In genomic region chr1:58458175-58458574, GRCm38 (mm10) we compare ENCODE assay signal across 19 mouse cellular contexts. TPM values are rescaled to one million over a fixed set of nuclear protein-coding genes. Genes with fewer than 3 reads are reported as not detected.
DNase-seq lines count a peak whose midpoint lies in the region; ATAC-seq and TF ChIP-seq lines count a peak whose summit lies in the region.
"Had no signal": no experiment of that assay in that cellular context is flagged by ENCODE, and none has a peak within 500 bp of the region (broad histone marks: within the 10 kb centered on the region; RNA-seq: fewer than 3 reads in every experiment).

No protein-coding gene starts in this region.

- H3K4me3 ChIP-seq in gastrocnemius, adult 2 months = peak overlapping the region; percentile 28
- H3K4me3 ChIP-seq in heart, embryonic 15.5 days = no peak overlapping the region
- H3K4me3 ChIP-seq: embryonic facial prominence, embryonic 15.5 days; erythroblast, embryonic 14.5 days; forebrain, embryonic 15.5 days; hindbrain, embryonic 13.5 days had no signal

- H3K9me3 ChIP-seq in heart, embryonic 15.5 days (replicated peaks) = no peaks in the 10 kb centered on the region
- H3K9me3 ChIP-seq: embryonic facial prominence, embryonic 15.5 days; forebrain, embryonic 15.5 days; hindbrain, embryonic 13.5 days had no signal

- 86% methylated on average over 5 of the region's 5 CpGs for WGBS in heart, embryonic 15.5 days

- ATAC-seq in heart, embryonic 15.5 days (replicated peaks; ENCODE audit: insufficient number of reproducible peaks, insufficient read depth, low FRiP score, low read depth) = no peak
- ATAC-seq: CD4-positive, CD25-positive, alpha-beta regulatory T cell, adult 4 months; forebrain, embryonic 15.5 days; hindbrain, postnatal 0 days had no signal

- H3K4me1 ChIP-seq in heart, embryonic 15.5 days (replicated peaks) = 0 out of 2 replicates have a peak, but pooled peaks cover 3% of the 10 kb centered on the region
- H3K4me1 ChIP-seq: embryonic facial prominence, embryonic 15.5 days; forebrain, embryonic 15.5 days; hindbrain, embryonic 13.5 days had no signal

- peak overlapping the region; percentile 68; the same call in 1 of the 2 replicates for H3K27ac ChIP-seq in gastrocnemius, adult 2 months
- peak overlapping the region; percentile 18; the same call in 1 of the 2 replicates for H3K27ac ChIP-seq in heart, embryonic 15.5 days
- H3K27ac ChIP-seq: embryonic facial prominence, embryonic 15.5 days; forebrain, embryonic 15.5 days; hindbrain, embryonic 13.5 days; hindbrain, postnatal 0 days had no signal

- H3K27me3 ChIP-seq in heart, embryonic 15.5 days = no peaks in the 10 kb centered on the region
- H3K27me3 ChIP-seq: embryonic facial prominence, embryonic 15.5 days; forebrain, embryonic 15.5 days; hindbrain, embryonic 13.5 days had no signal

- intact Hi-C loops in gastrocnemius, adult 2 months (cut with DNase I) = no loop called here
- intact Hi-C loops in heart, postnatal 14 days (cut with DNase I) = no loop called here

- no peak for TF ChIP-seq CTCF in gastrocnemius, adult 2 months (IDR thresholded peaks at IDR 0.05)

- peaks cover 80% of the 10 kb centered on the region for H3K36me3 ChIP-seq in heart, embryonic 15.5 days

- no peak overlapping the region for H3K4me2 ChIP-seq in heart, embryonic 15.5 days
- H3K4me2 ChIP-seq: embryonic facial prominence, embryonic 15.5 days; forebrain, embryonic 15.5 days; hindbrain, embryonic 13.5 days had no signal

- no peak overlapping the region for H3K9ac ChIP-seq in heart, embryonic 15.5 days
- H3K9ac ChIP-seq: embryonic facial prominence, embryonic 15.5 days; forebrain, embryonic 15.5 days; hindbrain, embryonic 13.5 days had no signal

- DNase-seq in gastrocnemius, adult 2 months = no peak
- no peak for DNase-seq in gastrocnemius, postnatal 25 days
- no peak for DNase-seq in heart, postnatal 14 days
- peak; percentile 17 for DNase-seq in lung, postnatal 25 days (ENCODE audit: low spot score)
- no peak for DNase-seq in lung, postnatal 4 days
- peak; percentile 21 for DNase-seq in fibroblast of lung, adult 2 months (ENCODE audit: low read depth)
- no peak for DNase-seq in cerebellum, postnatal 25 days
- DNase-seq: adrenal gland, adult 2 months; B cell, adult 2 months; embryo, embryonic 11 days; gastrocnemius, postnatal 10 days; kidney, adult 11 months had no signal

RNA-seq across cellular contexts. Expression of gene Ppil3, which starts 12.9 kb away (rescaled TPM):
- 10 to 100 TPM; 13.6 to 13.9 TPM for total RNA-seq in gastrocnemius, adult 2 months (2021)
- total RNA-seq in gastrocnemius, postnatal 25 days (2021) = 10 to 100 TPM; 17.2 to 17.8 TPM
- 28.7 and 34.7 TPM in 2 replicates for polyA plus RNA-seq in heart, embryonic 15.5 days (2015; fragmentation: Nextera tagmentation; extraction: Ambion mirVana)
- total RNA-seq in heart, postnatal 14 days (2021) = 10 to 100 TPM; 16.7 to 19.6 TPM

RNA-seq across cellular contexts. Expression of gene Nif3l1, which starts 13.2 kb away (rescaled TPM):
- 1 to 10 TPM; 7.7 to 9.4 TPM for total RNA-seq in gastrocnemius, adult 2 months (2021)
- total RNA-seq in gastrocnemius, postnatal 25 days (2021) = 1 to 10 TPM; 6.8 to 8.5 TPM
- polyA plus RNA-seq in heart, embryonic 15.5 days (2015; fragmentation: Nextera tagmentation; extraction: Ambion mirVana) = 21.2 and 25.0 TPM in 2 replicates
- 10 to 100 TPM; 12.8 to 13.3 TPM for total RNA-seq in heart, postnatal 14 days (2021)

RNA-seq across cellular contexts. Expression of gene Clk1, which starts 34.3 kb away (rescaled TPM):
- total RNA-seq in gastrocnemius, adult 2 months (2021) = 10 to 100 TPM; 46.4 to 52.1 TPM
- 10 to 100 TPM; 30.4 to 33.5 TPM for total RNA-seq in gastrocnemius, postnatal 25 days (2021)
- 125 and 126 TPM in 2 replicates for polyA plus RNA-seq in heart, embryonic 15.5 days (2015; fragmentation: Nextera tagmentation; extraction: Ambion mirVana)
- total RNA-seq in heart, postnatal 14 days (2021) = 10 to 100 TPM; 80.3 to 95.1 TPM

RNA-seq across cellular contexts. Expression of gene Orc2, which starts 46.7 kb away (rescaled TPM):
- total RNA-seq in gastrocnemius, adult 2 months (2021) = 10 to 100 TPM; 12.5 to 12.7 TPM
- 10 to 100 TPM; 10.1 to 11.4 TPM for total RNA-seq in gastrocnemius, postnatal 25 days (2021)
- 14.3 and 16.6 TPM in 2 replicates for polyA plus RNA-seq in heart, embryonic 15.5 days (2015; fragmentation: Nextera tagmentation; extraction: Ambion mirVana)
- 10 to 100 TPM in 1 of 2 experiments, 1 to 10 TPM in 1; 9.6 to 10.2 TPM for total RNA-seq in heart, postnatal 14 days (2021)

Comparison
In these comparisons a context has a peak if more than half of its experiments do, and no peak if none do; other contexts are left out.
1. DNase-seq: peak in lung, postnatal 25 days (single experiment) and fibroblast of lung, adult 2 months (single experiment); none in gastrocnemius, adult 2 months (single experiment), gastrocnemius, postnatal 25 days (single experiment), heart, postnatal 14 days (0 of 2), lung, postnatal 4 days (0 of 2) and cerebellum, postnatal 25 days (0 of 2).